ENCODE assay signal across 26 mouse cellular contexts in the genomic region with DNA sequence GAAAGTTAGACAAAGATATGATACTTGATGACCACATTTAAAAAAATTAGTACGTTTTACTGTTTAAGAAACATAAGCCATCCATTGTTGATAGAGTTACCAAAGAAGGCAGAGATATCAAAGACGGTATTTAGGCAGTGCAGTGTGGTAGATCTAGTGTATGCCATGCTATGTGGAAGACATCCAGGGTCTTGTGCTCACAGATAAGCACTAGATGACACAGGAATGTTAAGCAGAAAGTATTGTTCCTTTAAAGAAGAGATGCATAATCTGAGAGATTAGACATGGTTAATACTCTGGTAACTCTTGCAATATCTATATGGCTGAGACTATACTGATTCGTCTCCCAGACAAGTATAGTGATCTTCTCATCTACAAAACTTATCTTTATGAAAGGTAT. TPM values are rescaled to one million over a fixed set of nuclear protein-coding genes. Genes with fewer than 3 reads are reported as not detected.
DNase-seq lines count a peak whose midpoint lies in the region; ATAC-seq and TF ChIP-seq lines count a peak whose summit lies in the region.
"Had no signal": no experiment of that assay in that cellular context is flagged by ENCODE, and none has a peak within 500 bp of the region (broad histone marks: within the 10 kb centered on the region; RNA-seq: fewer than 3 reads in every experiment).

No protein-coding gene starts in this region.

- 87% methylated on average over 3 of the region's 3 CpGs for whole genome bisulfite sequencing in hindbrain, embryonic 10.5 days

- DNase-seq in MEL (ENCODE audit: low read depth, low spot score) = peak; percentile 49
- DNase-seq in hindbrain, embryonic 10.5 days (ENCODE audit: low spot score) = no peak
- DNase-seq in cerebellum, adult 9-11 months = no peak
- DNase-seq in ovary, adult 18-20 months (ENCODE audit: low spot score) = no peak
- DNase-seq: adrenal gland, postnatal 10 days; adrenal gland, postnatal 25 days; B cell, adult 2 months; cerebellum, adult 11 months; cerebellum, adult 11-12 months; cerebellum, adult 18-20 months; cerebellum, adult 2 months had no signal

- no peak overlapping the region for H3K4me3 ChIP-seq in MEL (ENCODE audit: control insufficient read depth in 1 of 2, insufficient read depth in 1 of 2, low read depth in 2 of 2, low read length in 2 of 2)
- no peak overlapping the region for H3K4me3 ChIP-seq in hindbrain, embryonic 10.5 days

- peaks cover 13 to 33% of the 10 kb centered on the region in 2 experiments for H3K4me1 ChIP-seq in MEL (ENCODE audit: control insufficient read depth in 1 of 2, insufficient read depth in 2 of 2, low read length in 2 of 2)
- peaks cover 10% of the 10 kb centered on the region for H3K4me1 ChIP-seq in hindbrain, embryonic 10.5 days (replicated peaks)

- H3K79me2 ChIP-seq in MEL (ENCODE audit: control insufficient read depth, insufficient read depth, low read length, poor library complexity) = no peaks in the 10 kb centered on the region; the same call in 1 of the 2 replicates

- TF ChIP-seq POLR2A in MEL (IDR thresholded peaks at IDR 0.05; ENCODE audit: control insufficient read depth in 1 of 2, insufficient read depth in 1 of 2, low read depth in 1 of 2, low read length in 2 of 2, poor library complexity in 1 of 2) = no peak

- H3K36me3 ChIP-seq in MEL (ENCODE audit: control insufficient read depth in 1 of 2, insufficient read depth in 2 of 2, low read length in 2 of 2) = peaks cover 0 to 28% of the 10 kb centered on the region in 2 experiments; a peak in 2 of 4 replicates
- no peaks in the 10 kb centered on the region for H3K36me3 ChIP-seq in hindbrain, embryonic 10.5 days
- H3K36me3 ChIP-seq: G1E had no signal

- no peak for TF ChIP-seq CTCF in MEL (IDR thresholded peaks at IDR 0.05 in 2 of 3, conservative IDR thresholded peaks at IDR 0.05 in 1 of 3; ENCODE audit: control insufficient read depth in 1 of 3, insufficient read depth in 1 of 3, low read depth in 2 of 3, low read length in 3 of 3, poor library complexity in 1 of 3, severe bottlenecking in 1 of 3)

- peak; percentile 61 to 72 for TF ChIP-seq EP300 in MEL (IDR thresholded peaks at IDR 0.05; ENCODE audit: low read depth in 1 of 2, low read length in 2 of 2)

- ATAC-seq in megakaryocyte progenitor cell, adult 5-6 weeks (replicated peaks; ENCODE audit: poor library complexity) = 0 out of 2 replicates have a peak, but pooled peaks have one; percentile 9
- peak; percentile 54 for ATAC-seq in megakaryocyte-erythroid progenitor cell, adult 5-6 weeks (replicated peaks; ENCODE audit: low FRiP score, low TSS enrichment, poor library complexity, severe bottlenecking)
- ATAC-seq: activated CD4-positive, CD25-positive, alpha-beta regulatory T cell, adult 4 months; CD4-positive, CD25-positive, alpha-beta regulatory T cell, adult 4 months; Patski had no signal

- TF ChIP-seq RAD21 in MEL (IDR thresholded peaks at IDR 0.05; ENCODE audit: low read depth, low read length) = no peak

- H3K27me3 ChIP-seq in MEL (ENCODE audit: control insufficient read depth in 1 of 2, insufficient read depth in 2 of 2, low read length in 2 of 2) = no peaks in the 10 kb centered on the region
- peaks cover 5% of the 10 kb centered on the region; the same call in 1 of the 2 replicates for H3K27me3 ChIP-seq in hindbrain, embryonic 10.5 days (ENCODE audit: insufficient read depth, poor library complexity, severe bottlenecking)
- H3K27me3 ChIP-seq: CH12.LX had no signal

- H3K27ac ChIP-seq in MEL (ENCODE audit: control insufficient read depth, low read depth, low read length) = no peak overlapping the region
- H3K27ac ChIP-seq in hindbrain, embryonic 10.5 days = no peak overlapping the region

- no peaks in the 10 kb centered on the region for H3K9me3 ChIP-seq in MEL (replicated peaks; ENCODE audit: insufficient read depth, low read length)
- no peaks in the 10 kb centered on the region for H3K9me3 ChIP-seq in hindbrain, embryonic 10.5 days

- H3K9ac ChIP-seq in MEL (ENCODE audit: control insufficient read depth, low read depth, low read length, poor library complexity, severe bottlenecking) = no peak overlapping the region

TF ChIP-seq in MEL, 35 proteins besides CTCF, POLR2A, EP300 and RAD21:
- peak; percentile 49 for TF ChIP-seq ETS1 (IDR thresholded peaks at IDR 0.05; ENCODE audit: low read depth, low read length)
- TF ChIP-seq ZC3H11A (IDR thresholded peaks at IDR 0.05; ENCODE audit: low read depth, low read length) = no peak
- TF ChIP-seq POLR2AphosphoS2 (IDR thresholded peaks at IDR 0.05; ENCODE audit: low read length) = no peak
- TF ChIP-seq MAZ (IDR thresholded peaks at IDR 0.05; ENCODE audit: low read depth, low read length) = 0 out of 2 replicates have a peak, but pooled peaks have one; percentile 37
- 0 out of 2 replicates have a peak, but pooled peaks have one; percentile 22 for TF ChIP-seq MAFK (IDR thresholded peaks at IDR 0.05; ENCODE audit: borderline replicate concordance, low read depth, low read length)
- TF ChIP-seq MYC (IDR thresholded peaks at IDR 0.05; ENCODE audit: low read depth, low read length) = 0 out of 2 replicates have a peak, but pooled peaks have one; percentile 51
- TF ChIP-seq SIN3A (IDR thresholded peaks at IDR 0.05; ENCODE audit: low read length) = 0 out of 2 replicates have a peak, but pooled peaks have one; percentile 40
- no peak for TF ChIP-seq UBTF (IDR thresholded peaks at IDR 0.05; ENCODE audit: borderline replicate concordance, insufficient read depth, low read depth, low read length)
- no peak for TF ChIP-seq NELFE (IDR thresholded peaks at IDR 0.05; ENCODE audit: low read depth, low read length)
- TF ChIP-seq TCF12 (IDR thresholded peaks at IDR 0.05; ENCODE audit: low read depth, low read length) = peak; percentile 55; the same call in 1 of the 2 replicates
- peak; percentile 31; the same call in 1 of the 2 replicates for TF ChIP-seq ZNF384 (IDR thresholded peaks at IDR 0.05; ENCODE audit: low read depth, low read length)
- TF ChIP-seq MXI1 (IDR thresholded peaks at IDR 0.05; ENCODE audit: low read depth, low read length) = no peak
- no peak for TF ChIP-seq JUND (IDR thresholded peaks at IDR 0.05; ENCODE audit: low read depth, low read length)
- TF ChIP-seq TAL1 (IDR thresholded peaks at IDR 0.05; ENCODE audit: low read length) = 0 out of 2 replicates have a peak, but pooled peaks have one; percentile 4
- TF ChIP-seq KAT2A (conservative IDR thresholded peaks at IDR 0.05; ENCODE audit: low read depth, low read length) = no peak
- peak; percentile 38; the same call in 1 of the 2 replicates for TF ChIP-seq BHLHE40 (IDR thresholded peaks at IDR 0.05; ENCODE audit: borderline replicate concordance, low read depth, low read length)
- TF ChIP-seq MAX (IDR thresholded peaks at IDR 0.05; ENCODE audit: low read length) = 0 out of 2 replicates have a peak, but pooled peaks have one; percentile 21
- TF ChIP-seq ZMIZ1 (IDR thresholded peaks at IDR 0.05; ENCODE audit: low read depth, low read length) = no peak
- TF ChIP-seq RCOR1 (IDR thresholded peaks at IDR 0.05; ENCODE audit: low read depth, low read length) = peak; percentile 64
- peak; percentile 69 for TF ChIP-seq GATA1 (IDR thresholded peaks at IDR 0.05; ENCODE audit: low read depth, low read length)
TF ChIP-seq in MEL: peak in this region for 12.

RNA-seq across cellular contexts. Expression of a gene that starts 5.4 kb away (rescaled TPM):
- 0.16 and 0.27 TPM in 2 replicates for total RNA-seq in MEL (2012; rRNA removed)
- polyA plus RNA-seq in MEL (2012; ENCODE audit: insufficient read depth in 1 of 2, insufficient read length in 2 of 2, low read depth in 1 of 2, low replicate concordance in 2 of 2, missing spikeins in 1 of 2) = under 1 TPM in 1 of 2 experiments, not detected in 1; 0.52 TPM
- 32.0 and 35.4 TPM in 2 replicates for total RNA-seq in megakaryocyte progenitor cell, adult 5-6 weeks (2015)
- total RNA-seq in megakaryocyte progenitor cell, adult 5-6 weeks (2017) = 16.3 and 23.6 TPM in 2 replicates
- 0.96 TPM in 1 of 2 replicates, not detected in the other for total RNA-seq in megakaryocyte-erythroid progenitor cell, adult 5-6 weeks (2014; fragmentation: Nextera tagmentation)
- total RNA-seq in megakaryocyte-erythroid progenitor cell, adult 5-6 weeks (2017) = 1.6 and 3.3 TPM in 2 replicates
- polyA plus RNA-seq in hindbrain, embryonic 10.5 days (2016; fragmentation: Nextera tagmentation; extraction: Ambion mirVana) = 0.22 and 0.51 TPM in 2 replicates
- total RNA-seq: adrenal gland, postnatal 14 days; adrenal gland, postnatal 25 days; adrenal gland, postnatal 36 days; adrenal gland, postnatal 4 days; ES-E14; G1E had no signal
- polyA plus RNA-seq: adrenal gland, adult 2 months; C2C12; cerebellum, adult 2 months; G1E; Patski had no signal

RNA-seq across cellular contexts. Expression of a gene that starts 49.6 kb away (rescaled TPM):
- not detected in 2 replicates for total RNA-seq in MEL (2012; rRNA removed)
- polyA plus RNA-seq in MEL (2012; ENCODE audit: insufficient read depth in 1 of 2, insufficient read length in 2 of 2, low read depth in 1 of 2, low replicate concordance in 2 of 2, missing spikeins in 1 of 2) = not detected
- total RNA-seq in megakaryocyte progenitor cell, adult 5-6 weeks (2015) = not detected in 2 replicates
- total RNA-seq in megakaryocyte progenitor cell, adult 5-6 weeks (2017) = 0.14 TPM in 1 of 2 replicates, not detected in the other
- not detected in 2 replicates for total RNA-seq in megakaryocyte-erythroid progenitor cell, adult 5-6 weeks (2014; fragmentation: Nextera tagmentation)
- total RNA-seq in megakaryocyte-erythroid progenitor cell, adult 5-6 weeks (2017) = not detected in 2 replicates
- not detected in 2 replicates for polyA plus RNA-seq in hindbrain, embryonic 10.5 days (2016; fragmentation: Nextera tagmentation; extraction: Ambion mirVana)
- total RNA-seq: adrenal gland, adult 18-20 months; adrenal gland, adult 2 months; adrenal gland, postnatal 10 days; adrenal gland, postnatal 14 days; adrenal gland, postnatal 25 days; adrenal gland, postnatal 36 days; CH12.LX; ES-E14; G1E had no signal
- polyA plus RNA-seq: activated CD4-positive, CD25-positive, alpha-beta regulatory T cell, adult 4 months; adrenal gland, adult 2 months; brain, embryonic 14.5 days; C2C12; CD4-positive, CD25-positive, alpha-beta regulatory T cell, adult 4 months; cerebellum, adult 2 months; G1E; Patski had no signal

Comparison
In these comparisons a context has a peak if more than half of its experiments do, and no peak if none do; other contexts are left out.
1. RNA of a gene that starts 5.4 kb away (total RNA-seq): 16.3 to 35.4 TPM in megakaryocyte progenitor cell, adult 5-6 weeks; 0.96 to 3.3 TPM in megakaryocyte-erythroid progenitor cell, adult 5-6 weeks and 0.16 to 0.27 TPM in MEL; every median in the first group is over 4 times any median in the second.